Mouse (Mus musculus): Measurements from ENCODE around the gene Gnai3.

DNA sequence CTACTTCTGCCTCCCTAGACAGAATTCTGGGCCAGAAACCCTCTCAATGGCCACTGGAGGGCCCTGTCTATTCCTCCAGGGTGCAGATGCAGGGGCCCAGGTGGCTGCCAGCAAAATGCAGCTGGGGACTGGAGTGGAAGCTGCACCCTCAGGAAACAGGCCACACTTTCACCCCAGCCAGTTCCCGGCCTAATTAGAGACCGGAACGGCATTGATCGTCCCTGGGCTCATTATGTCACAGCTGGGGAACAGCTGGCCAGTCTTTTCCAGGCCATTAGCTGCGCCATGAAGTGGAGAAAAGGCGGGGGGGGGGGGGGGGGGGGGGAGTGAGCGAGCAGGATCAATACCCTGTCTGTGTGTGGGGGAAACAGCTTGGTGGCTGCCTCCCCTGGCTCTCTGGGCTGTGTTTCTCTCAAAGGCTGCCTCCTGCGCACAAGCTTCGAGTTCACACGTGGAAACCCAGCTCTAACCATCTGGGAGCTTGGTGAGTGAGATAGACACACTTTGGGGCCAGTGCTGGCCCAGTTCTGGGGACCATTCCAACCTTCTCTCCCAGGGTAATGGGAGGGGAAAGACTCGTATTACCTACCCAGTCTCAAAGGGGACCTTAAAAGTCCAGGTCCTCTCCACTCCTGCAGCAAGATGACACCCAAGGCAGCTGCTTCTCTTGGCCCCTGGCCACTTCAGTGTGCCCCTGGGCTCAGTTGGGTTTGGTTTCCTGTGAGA is 20.7 kb upstream of the Gnai3 start:
- no peak for TF ChIP-seq POLR2A (IDR thresholded peaks at IDR 0.05; ENCODE audit: low read depth, low read length)
- no peak for TF ChIP-seq CTCF (IDR thresholded peaks at IDR 0.05; ENCODE audit: extremely low read depth, insufficient read length, insufficient replicate concordance, low read depth, low read length)
